Mouse (Mus musculus): ENCODE measurements at regions not wholly inside any gene's neighbourhood (a gene's known extent, or its start where the extent isn't known, plus 50 kb on each side); places are given as distances from the start of the nearest gene placed in this dataset.

DNA sequence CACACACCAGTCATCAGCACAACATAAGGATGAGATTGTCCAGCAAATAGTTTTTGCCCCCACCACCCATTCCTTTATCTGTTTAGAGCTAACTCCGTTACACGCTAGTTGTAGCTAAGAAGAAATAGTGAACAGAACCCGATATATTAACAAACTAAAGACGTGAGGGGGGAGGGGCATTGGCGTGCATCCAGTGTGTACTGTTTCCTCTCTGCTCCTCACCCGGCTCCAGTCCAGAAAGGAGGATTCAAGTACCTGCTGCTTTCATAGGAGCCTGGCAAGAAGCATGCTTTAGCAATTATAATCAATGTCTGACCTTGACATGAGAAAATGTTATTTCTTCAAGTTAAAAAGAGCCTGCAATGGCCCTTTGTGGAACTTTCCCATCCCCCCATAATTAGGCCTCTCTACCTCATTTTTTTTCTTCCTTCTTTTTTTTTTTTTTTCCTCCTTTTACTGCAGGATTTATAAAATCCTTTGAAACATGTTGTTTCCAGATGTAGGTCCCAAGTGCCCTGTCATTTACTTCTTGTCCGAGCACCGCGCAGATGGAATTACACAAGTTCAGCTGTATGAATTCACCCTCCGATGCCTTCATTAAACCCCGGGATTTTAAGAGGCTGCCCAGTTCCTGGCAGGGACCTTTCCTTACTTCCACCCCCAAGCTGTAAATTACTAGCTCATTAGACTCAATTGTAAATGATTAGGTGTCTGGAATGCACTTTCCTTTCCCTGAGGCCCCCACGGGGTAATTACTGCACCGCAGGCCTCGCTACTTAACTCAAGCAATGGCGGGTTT, 116.6 kb upstream of the Lpar1 start:
- Histone ChIP-seq H3K9ac (ENCODE audit: low read depth, low read length) (no peak overlapping the region), H3K36me3 (ENCODE audit: control insufficient read depth, insufficient read depth, low read length) (no peaks in the 10 kb centered on the region), H3K4me3 (ENCODE audit: insufficient read depth, low read depth, low read length) (no peak overlapping the region), H3K79me2 (ENCODE audit: control insufficient read depth, insufficient read depth, low read length) (no peaks in the 10 kb centered on the region), H3K4me1 (ENCODE audit: control insufficient read depth, insufficient read depth, low read length) (no peaks in the 10 kb centered on the region), H3K27ac (replicated peaks; ENCODE audit: insufficient read depth, low read depth, low read length) (no peak overlapping the region), H3K27me3 (ENCODE audit: control insufficient read depth, insufficient read depth, low read length) (no peaks in the 10 kb centered on the region)
- WGBS: 72% methylated on average over 15 of the region's 15 CpGs
- no peak for TF ChIP-seq POLR2A (IDR thresholded peaks at IDR 0.05; ENCODE audit: extremely low read depth, insufficient read depth, low read length)
- TF ChIP-seq CTCF (IDR thresholded peaks at IDR 0.05; ENCODE audit: low read depth, low read length): no peak
- DNase-seq (ENCODE audit: extremely low read depth, low read depth, low spot score): no peak

DNA sequence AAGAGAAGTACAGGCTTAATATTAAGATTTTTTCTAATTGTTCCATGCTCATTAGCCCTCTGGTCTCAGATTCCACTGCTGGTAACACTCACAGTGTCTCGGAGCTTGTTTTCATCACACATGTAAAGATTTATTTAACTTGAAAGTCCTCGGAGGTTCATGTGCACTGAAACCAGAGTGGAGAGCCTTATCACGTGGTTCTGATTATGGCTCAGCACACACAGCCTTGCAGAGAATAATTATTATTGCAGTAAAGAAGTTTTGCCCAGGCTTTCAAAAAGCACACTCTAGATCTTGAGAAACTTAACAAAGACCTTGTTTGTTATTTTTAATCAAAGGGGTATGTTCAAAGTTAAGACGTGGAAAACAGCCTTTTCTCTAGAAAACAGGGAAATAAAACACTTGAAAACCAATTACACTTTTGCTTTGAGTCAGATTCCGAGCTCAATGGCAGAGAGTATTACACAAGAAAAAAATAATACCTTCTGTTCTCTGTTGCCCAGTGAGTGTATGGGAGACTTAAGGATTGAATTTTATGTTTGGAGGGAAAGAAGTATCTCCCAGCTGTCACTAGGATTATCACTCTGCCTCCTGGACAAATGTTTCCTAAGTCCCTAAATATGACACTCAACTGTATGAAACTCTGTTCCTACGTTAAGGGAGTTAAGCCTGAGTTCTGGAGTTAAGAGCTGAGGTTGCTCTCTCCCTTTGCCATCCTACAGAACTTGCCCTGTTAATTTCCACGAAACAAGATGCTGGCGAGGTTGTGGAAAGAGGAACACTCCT, 114.9 kb upstream of the Lpar1 start:
- Histone ChIP-seq H3K27ac (replicated peaks; ENCODE audit: insufficient read depth, low read depth, low read length) (no peak overlapping the region), H3K36me3 (ENCODE audit: control insufficient read depth, insufficient read depth, low read length) (no peaks in the 10 kb centered on the region), H3K79me2 (ENCODE audit: control insufficient read depth, insufficient read depth, low read length) (no peaks in the 10 kb centered on the region), H3K27me3 (ENCODE audit: control insufficient read depth, insufficient read depth, low read length) (no peaks in the 10 kb centered on the region), H3K4me1 (ENCODE audit: control insufficient read depth, insufficient read depth, low read length) (no peaks in the 10 kb centered on the region), H3K4me3 (ENCODE audit: insufficient read depth, low read depth, low read length) (no peak overlapping the region), H3K9ac (ENCODE audit: low read depth, low read length) (no peak overlapping the region)
- no peak for DNase-seq (ENCODE audit: extremely low read depth, low read depth, low spot score)
- 76% methylated on average over 8 of the region's 8 CpGs for WGBS
- no peak for TF ChIP-seq CTCF (IDR thresholded peaks at IDR 0.05; ENCODE audit: low read depth, low read length)
- no peak for TF ChIP-seq POLR2A (IDR thresholded peaks at IDR 0.05; ENCODE audit: extremely low read depth, insufficient read depth, low read length)

DNA sequence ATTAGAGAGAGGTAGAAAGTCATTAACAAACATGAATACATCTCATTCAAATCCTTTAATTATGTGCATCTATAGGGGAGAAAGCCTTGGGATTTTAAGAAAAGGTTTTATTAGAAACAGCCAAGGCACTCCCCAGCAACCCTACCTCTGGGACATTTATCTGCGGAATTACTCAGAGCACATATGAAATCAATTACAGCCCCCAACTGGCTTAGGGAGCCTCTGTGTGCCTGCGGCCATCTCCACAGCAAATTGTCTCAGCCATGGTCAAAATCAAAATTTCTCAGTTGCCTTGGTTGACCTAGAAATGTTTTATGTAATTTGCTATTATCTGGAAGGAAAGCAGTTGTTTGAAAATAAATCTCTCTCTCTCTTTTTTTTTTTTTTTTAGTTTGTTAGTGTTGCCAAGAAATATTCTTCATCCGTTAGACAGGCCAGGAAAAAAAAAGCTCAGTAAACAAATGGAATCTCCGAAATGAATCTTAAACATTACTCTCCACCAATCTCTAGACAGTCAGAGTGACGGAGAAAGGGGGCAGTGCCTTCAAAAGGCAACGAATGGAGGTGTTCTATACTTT, 110.0 kb upstream of the Lpar1 start:
- no peak for TF ChIP-seq CTCF (IDR thresholded peaks at IDR 0.05; ENCODE audit: low read depth, low read length)
- TF ChIP-seq POLR2A (IDR thresholded peaks at IDR 0.05; ENCODE audit: extremely low read depth, insufficient read depth, low read length): no peak
- H3K27ac ChIP-seq (replicated peaks; ENCODE audit: insufficient read depth, low read depth, low read length): no peak overlapping the region
- H3K27me3 ChIP-seq (ENCODE audit: control insufficient read depth, insufficient read depth, low read length): no peaks in the 10 kb centered on the region
- WGBS: 71% methylated on average over 6 of the region's 6 CpGs
- H3K4me3 ChIP-seq (ENCODE audit: insufficient read depth, low read depth, low read length): no peak overlapping the region
- no peaks in the 10 kb centered on the region for H3K4me1 ChIP-seq (ENCODE audit: control insufficient read depth, insufficient read depth, low read length)
- no peak overlapping the region for H3K9ac ChIP-seq (ENCODE audit: low read depth, low read length)
- no peak for DNase-seq (ENCODE audit: extremely low read depth, low read depth, low spot score)
- no peaks in the 10 kb centered on the region for H3K36me3 ChIP-seq (ENCODE audit: control insufficient read depth, insufficient read depth, low read length)
- no peaks in the 10 kb centered on the region for H3K79me2 ChIP-seq (ENCODE audit: control insufficient read depth, insufficient read depth, low read length)

DNA sequence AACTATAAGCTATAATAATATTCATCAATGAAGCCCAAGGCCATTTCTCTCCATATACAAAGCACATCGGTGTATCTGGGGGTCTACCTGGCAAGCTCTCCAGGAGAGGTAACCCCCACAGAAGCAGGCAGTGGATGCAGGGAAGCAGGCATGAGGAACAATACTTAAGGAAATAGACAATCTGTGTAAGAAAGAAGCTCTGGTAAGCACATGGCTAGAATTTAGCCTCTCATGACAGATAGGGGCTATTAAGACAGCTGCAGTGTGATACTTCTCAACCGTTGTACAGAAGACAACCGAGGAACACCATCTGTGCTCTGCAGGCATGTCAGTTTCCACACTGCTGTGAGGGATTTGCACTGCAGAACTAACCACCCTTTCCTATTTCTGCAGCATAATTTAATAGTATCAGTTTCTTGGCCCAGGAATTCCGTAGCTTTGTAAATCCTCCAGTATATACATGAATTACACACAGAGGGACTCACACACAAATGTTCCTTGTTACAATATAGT, 108.1 kb upstream of the Lpar1 start:
- TF ChIP-seq POLR2A (IDR thresholded peaks at IDR 0.05; ENCODE audit: extremely low read depth, insufficient read depth, low read length) (no peak), CTCF (IDR thresholded peaks at IDR 0.05; ENCODE audit: low read depth, low read length) (no peak)
- H3K36me3 ChIP-seq (ENCODE audit: control insufficient read depth, insufficient read depth, low read length): no peaks in the 10 kb centered on the region

DNA sequence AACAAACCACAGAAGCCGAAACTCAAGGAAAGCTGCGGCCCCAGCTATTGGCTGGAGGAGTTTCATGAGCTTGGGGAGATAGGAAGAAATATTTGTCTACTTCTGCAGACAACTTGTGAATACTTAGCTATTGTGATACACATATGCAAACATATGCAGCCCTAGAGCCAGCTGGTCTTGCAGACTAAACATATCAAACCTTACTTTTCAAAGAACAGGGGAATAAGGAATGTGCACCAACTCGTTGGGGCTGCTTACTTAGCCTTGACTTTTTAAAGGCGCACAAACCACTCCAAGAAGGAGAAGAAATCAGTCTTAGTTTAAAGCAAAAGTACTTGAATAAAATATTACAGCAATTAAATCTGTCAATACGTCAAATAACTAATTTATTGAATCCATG, 106.8 kb upstream of the Lpar1 start:
- 65% methylated on average over 5 of the region's 5 CpGs for WGBS
- Histone ChIP-seq H3K36me3 (ENCODE audit: control insufficient read depth, insufficient read depth, low read length) (no peaks in the 10 kb centered on the region), H3K79me2 (ENCODE audit: control insufficient read depth, insufficient read depth, low read length) (no peaks in the 10 kb centered on the region), H3K9ac (ENCODE audit: low read depth, low read length) (no peak overlapping the region), H3K27ac (replicated peaks; ENCODE audit: insufficient read depth, low read depth, low read length) (no peak overlapping the region), H3K4me1 (ENCODE audit: control insufficient read depth, insufficient read depth, low read length) (no peaks in the 10 kb centered on the region), H3K4me3 (ENCODE audit: insufficient read depth, low read depth, low read length) (no peak overlapping the region), H3K27me3 (ENCODE audit: control insufficient read depth, insufficient read depth, low read length) (no peaks in the 10 kb centered on the region)
- DNase-seq (ENCODE audit: extremely low read depth, low read depth, low spot score): no peak
- TF ChIP-seq POLR2A (IDR thresholded peaks at IDR 0.05; ENCODE audit: extremely low read depth, insufficient read depth, low read length): no peak
- no peak for TF ChIP-seq CTCF (IDR thresholded peaks at IDR 0.05; ENCODE audit: low read depth, low read length)

More for the DNA sequence above, 108.1 kb upstream of the Lpar1 start:
- Histone ChIP-seq H3K4me1 (ENCODE audit: control insufficient read depth, insufficient read depth, low read length) (no peaks in the 10 kb centered on the region), H3K79me2 (ENCODE audit: control insufficient read depth, insufficient read depth, low read length) (no peaks in the 10 kb centered on the region), H3K9ac (ENCODE audit: low read depth, low read length) (no peak overlapping the region), H3K27ac (replicated peaks; ENCODE audit: insufficient read depth, low read depth, low read length) (no peak overlapping the region), H3K27me3 (ENCODE audit: control insufficient read depth, insufficient read depth, low read length) (no peaks in the 10 kb centered on the region), H3K4me3 (ENCODE audit: insufficient read depth, low read depth, low read length) (no peak overlapping the region)
- no peak for DNase-seq (ENCODE audit: extremely low read depth, low read depth, low spot score)
- 93% methylated on average over 4 of the region's 4 CpGs for WGBS

Data from liver, adult 2 months (tissue).